In genomic region chr13:92903291-92903690, GRCm38 (mm10) we compare ENCODE assay signal across 17 mouse cellular contexts. TPM values are rescaled to one million over a fixed set of nuclear protein-coding genes. Genes with fewer than 3 reads are reported as not detected.
DNase-seq lines count a peak whose midpoint lies in the region; ATAC-seq and TF ChIP-seq lines count a peak whose summit lies in the region.
"Had no signal": no experiment of that assay in that cellular context is flagged by ENCODE, and none has a peak within 500 bp of the region (broad histone marks: within the 10 kb centered on the region; RNA-seq: fewer than 3 reads in every experiment).

No protein-coding gene starts in this region.

- H3K9me3 ChIP-seq in lung, embryonic 16.5 days (ENCODE audit: control insufficient read depth, low read length), result no peaks in the 10 kb centered on the region
- no peaks in the 10 kb centered on the region for H3K9me3 ChIP-seq in heart, embryonic 13.5 days
- H3K9me3 ChIP-seq in midbrain, postnatal 0 days (ENCODE audit: low read length), result no peaks in the 10 kb centered on the region
- H3K9me3 ChIP-seq in forebrain, embryonic 13.5 days (replicated peaks), result no peaks in the 10 kb centered on the region
- H3K9me3 ChIP-seq: embryonic facial prominence, embryonic 10.5 days; limb, embryonic 13.5 days; neural tube, embryonic 13.5 days had no signal

- H3K4me2 ChIP-seq in lung, embryonic 16.5 days (ENCODE audit: low read depth, low read length), result no peak overlapping the region
- peak overlapping the region; percentile 23; the same call in 1 of the 2 replicates for H3K4me2 ChIP-seq in heart, embryonic 13.5 days
- no peak overlapping the region for H3K4me2 ChIP-seq in midbrain, postnatal 0 days (ENCODE audit: low read depth, low read length, poor library complexity, severe bottlenecking)
- no peak overlapping the region for H3K4me2 ChIP-seq in forebrain, embryonic 13.5 days
- H3K4me2 ChIP-seq: limb, embryonic 13.5 days; neural tube, embryonic 13.5 days had no signal

- 40% methylated on average over 4 of the region's 4 CpGs for WGBS in lung, embryonic 16.5 days
- 10% methylated on average over 4 of the region's 4 CpGs for WGBS in heart, embryonic 13.5 days
- 55% methylated on average over 4 of the region's 4 CpGs for WGBS in midbrain, postnatal 0 days
- 70% methylated on average over 4 of the region's 4 CpGs for WGBS in forebrain, embryonic 13.5 days

- no peaks in the 10 kb centered on the region for H3K4me1 ChIP-seq in lung, embryonic 16.5 days (replicated peaks; ENCODE audit: control insufficient read depth, insufficient read depth, low read length)
- H3K4me1 ChIP-seq in heart, embryonic 13.5 days, result peaks cover 63% of the 10 kb centered on the region
- no peaks in the 10 kb centered on the region for H3K4me1 ChIP-seq in midbrain, postnatal 0 days (ENCODE audit: insufficient read depth, low read length)
- no peaks in the 10 kb centered on the region for H3K4me1 ChIP-seq in forebrain, embryonic 13.5 days
- H3K4me1 ChIP-seq: limb, embryonic 13.5 days; neural tube, embryonic 13.5 days had no signal

- no peaks in the 10 kb centered on the region for H3K36me3 ChIP-seq in lung, embryonic 16.5 days (ENCODE audit: control insufficient read depth, insufficient read depth, low read length)
- no peaks in the 10 kb centered on the region for H3K36me3 ChIP-seq in heart, embryonic 13.5 days
- H3K36me3 ChIP-seq in midbrain, postnatal 0 days (ENCODE audit: insufficient read depth, low read length), result no peaks in the 10 kb centered on the region
- no peaks in the 10 kb centered on the region for H3K36me3 ChIP-seq in forebrain, embryonic 13.5 days (ENCODE audit: poor library complexity, severe bottlenecking)
- H3K36me3 ChIP-seq: embryonic facial prominence, embryonic 10.5 days; limb, embryonic 13.5 days; neural tube, embryonic 13.5 days had no signal

- DNase-seq in cerebellum, postnatal 10 days, result peak; percentile 50 to 64
- no peak for DNase-seq in cerebellum, adult 11-12 months
- DNase-seq in lung, postnatal 4 days, result no peak
- DNase-seq in testis, postnatal 10 days (ENCODE audit: low spot score), result peak; percentile 34
- no peak for DNase-seq in midbrain, postnatal 0 days (ENCODE audit: low spot score)
- DNase-seq: cerebellum, adult 8-10 months; kidney, adult 9 months; midbrain, embryonic 14.5 days; right cerebral cortex, adult 18-20 months had no signal

- no peak overlapping the region for H3K9ac ChIP-seq in lung, embryonic 16.5 days (ENCODE audit: low read length)
- H3K9ac ChIP-seq in heart, embryonic 13.5 days, result no peak overlapping the region
- no peak overlapping the region for H3K9ac ChIP-seq in midbrain, postnatal 0 days (replicated peaks; ENCODE audit: low read length, poor library complexity, severe bottlenecking)
- no peak overlapping the region for H3K9ac ChIP-seq in forebrain, embryonic 13.5 days
- H3K9ac ChIP-seq: limb, embryonic 13.5 days; neural tube, embryonic 13.5 days had no signal

- ATAC-seq in lung, embryonic 16.5 days (ENCODE audit: low read depth), result peak; percentile 26; the same call in 1 of the 2 replicates
- peak; percentile 60; the same call in 1 of the 2 replicates for ATAC-seq in heart, embryonic 13.5 days (ENCODE audit: extremely low read depth, insufficient number of reproducible peaks, low FRiP score, low TSS enrichment)
- no peak for ATAC-seq in midbrain, postnatal 0 days (ENCODE audit: low FRiP score)
- ATAC-seq in forebrain, embryonic 13.5 days, result no peak
- ATAC-seq: Patski had no signal

- H3K27me3 ChIP-seq in lung, embryonic 16.5 days (ENCODE audit: control insufficient read depth, insufficient read depth, low read depth, low read length), result no peaks in the 10 kb centered on the region
- H3K27me3 ChIP-seq in heart, embryonic 13.5 days (replicated peaks), result no peaks in the 10 kb centered on the region
- H3K27me3 ChIP-seq in midbrain, postnatal 0 days (ENCODE audit: insufficient read depth, low read length), result no peaks in the 10 kb centered on the region
- no peaks in the 10 kb centered on the region for H3K27me3 ChIP-seq in forebrain, embryonic 13.5 days
- H3K27me3 ChIP-seq: limb, embryonic 13.5 days; neural tube, embryonic 13.5 days had no signal

- no peak overlapping the region for H3K27ac ChIP-seq in lung, embryonic 16.5 days (ENCODE audit: low read length)
- H3K27ac ChIP-seq in heart, embryonic 13.5 days (replicated peaks), result peak overlapping the region; percentile 89
- no peak overlapping the region for H3K27ac ChIP-seq in midbrain, postnatal 0 days (ENCODE audit: low read depth, low read length)
- H3K27ac ChIP-seq in forebrain, embryonic 13.5 days, result no peak overlapping the region
- H3K27ac ChIP-seq: embryonic facial prominence, embryonic 10.5 days; left cerebral cortex, adult 2 months; limb, embryonic 13.5 days; neural tube, embryonic 13.5 days had no signal

- no peak overlapping the region for H3K4me3 ChIP-seq in lung, embryonic 16.5 days (ENCODE audit: low read length)
- H3K4me3 ChIP-seq in heart, embryonic 13.5 days, result no peak overlapping the region
- H3K4me3 ChIP-seq in midbrain, postnatal 0 days (ENCODE audit: low read depth, low read length), result no peak overlapping the region
- H3K4me3 ChIP-seq in forebrain, embryonic 13.5 days, result no peak overlapping the region
- H3K4me3 ChIP-seq: embryonic facial prominence, embryonic 10.5 days; left cerebral cortex, adult 2 months; limb, embryonic 13.5 days; neural tube, embryonic 13.5 days had no signal

- no peak for TF ChIP-seq CTCF in midbrain, postnatal 0 days (IDR thresholded peaks at IDR 0.05)

RNA-seq across cellular contexts. Expression of gene Mtx3, which starts 58.7 kb away (rescaled TPM):
- polyA plus RNA-seq in lung, embryonic 16.5 days (2015; fragmentation: Nextera tagmentation; extraction: Ambion mirVana), result 2.5 and 3.0 TPM in 2 replicates
- polyA plus RNA-seq in heart, embryonic 13.5 days (2015; fragmentation: Nextera tagmentation; extraction: Ambion mirVana), result 2.3 and 3.0 TPM in 2 replicates
- total RNA-seq in midbrain, postnatal 0 days (2014; rRNA removed), result 26.9 and 27.9 TPM in 2 replicates
- 3.1 and 3.8 TPM in 2 replicates for polyA plus RNA-seq in midbrain, postnatal 0 days (2015; fragmentation: Nextera tagmentation; extraction: Ambion mirVana)
- 4.7 and 4.8 TPM in 2 replicates for polyA plus RNA-seq in forebrain, embryonic 13.5 days (2015; fragmentation: Nextera tagmentation; extraction: Ambion mirVana)

Comparison
In these comparisons a context has a peak if more than half of its experiments do, and no peak if none do; other contexts are left out.
1. DNase-seq: peak in cerebellum, postnatal 10 days (2 of 2) and testis, postnatal 10 days (single experiment); none in cerebellum, adult 11-12 months (single experiment), lung, postnatal 4 days (0 of 2) and midbrain, postnatal 0 days (single experiment).
2. ATAC-seq: peak in lung, embryonic 16.5 days (single experiment) and heart, embryonic 13.5 days (single experiment); none in midbrain, postnatal 0 days (single experiment) and forebrain, embryonic 13.5 days (single experiment).